Mouse (Mus musculus) embryonic fibroblast, embryonic 13.5 days (primary cell): ENCODE results near the gene Mfap5.

ENCODE experiments used
- CTCF ChIP-seq: IDR thresholded peaks from 2 replicates; pipeline ENCODE4 v1.5.1; 2011; ENCODE audit warnings: mild to moderate bottlenecking, control low read depth, low read length, moderate library complexity, borderline replicate concordance; ENCODE audit not compliant: insufficient read depth
- POLR2A ChIP-seq: IDR thresholded peaks from 2 replicates; pipeline ENCODE4 v1.6.1; 2011; ENCODE audit warnings: low read depth, mild to moderate bottlenecking, control low read depth, low read length, moderate library complexity

DNA sequence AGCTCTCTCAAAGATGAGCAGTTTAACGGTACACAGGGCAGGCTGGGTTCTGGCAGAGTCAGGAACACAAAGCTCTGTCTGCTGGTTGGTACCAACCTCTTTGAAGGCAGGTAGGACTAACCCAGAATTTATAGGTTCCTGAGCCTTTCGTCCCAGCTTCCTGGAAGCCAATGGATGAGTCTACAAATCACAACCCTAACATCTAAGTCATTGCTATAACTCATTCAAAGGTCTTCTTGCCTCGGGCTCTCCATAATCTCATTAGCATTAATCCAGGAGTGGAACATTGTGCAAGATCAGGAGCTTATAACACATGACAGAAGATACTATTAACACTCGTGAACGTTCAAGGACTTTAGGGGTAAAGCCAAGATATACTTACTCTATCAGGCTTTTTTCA lies 7.0 kb upstream of the Mfap5 start, which contains the start of gene Rimklb:
- TF ChIP-seq POLR2A, result no peak
- no peak for TF ChIP-seq CTCF
